Mouse (Mus musculus) G1E (cell line): ENCODE results near the gene Midn.

ENCODE experiments used
- CTCF ChIP-seq: IDR thresholded peaks from 2 replicates; pipeline ENCODE4 v1.5.1; 2012; ENCODE audit warnings: low read depth, low read length, inconsistent platforms, mixed read lengths
- GATA1 ChIP-seq: IDR thresholded peaks from 2 replicates; pipeline ENCODE4 v1.6.1; 2012; ENCODE audit warnings: borderline replicate concordance, low read length, inconsistent platforms, mixed read lengths
- GATA2 ChIP-seq: IDR thresholded peaks from 2 replicates; pipeline ENCODE4 v1.6.1; 2012; ENCODE audit warnings: low read depth, low read length, inconsistent platforms, borderline replicate concordance
- POLR2AphosphoS5 ChIP-seq: IDR thresholded peaks from 2 replicates; pipeline ENCODE4 v1.6.1; 2012; ENCODE audit warnings: low read depth, low read length, inconsistent platforms; ENCODE audit not compliant: insufficient replicate concordance
- TAL1 ChIP-seq: conservative IDR thresholded peaks from 2 replicates; pipeline ENCODE4 v1.6.1; 2012; ENCODE audit warnings: low read depth, low read length, inconsistent platforms, mixed read lengths

DNA sequence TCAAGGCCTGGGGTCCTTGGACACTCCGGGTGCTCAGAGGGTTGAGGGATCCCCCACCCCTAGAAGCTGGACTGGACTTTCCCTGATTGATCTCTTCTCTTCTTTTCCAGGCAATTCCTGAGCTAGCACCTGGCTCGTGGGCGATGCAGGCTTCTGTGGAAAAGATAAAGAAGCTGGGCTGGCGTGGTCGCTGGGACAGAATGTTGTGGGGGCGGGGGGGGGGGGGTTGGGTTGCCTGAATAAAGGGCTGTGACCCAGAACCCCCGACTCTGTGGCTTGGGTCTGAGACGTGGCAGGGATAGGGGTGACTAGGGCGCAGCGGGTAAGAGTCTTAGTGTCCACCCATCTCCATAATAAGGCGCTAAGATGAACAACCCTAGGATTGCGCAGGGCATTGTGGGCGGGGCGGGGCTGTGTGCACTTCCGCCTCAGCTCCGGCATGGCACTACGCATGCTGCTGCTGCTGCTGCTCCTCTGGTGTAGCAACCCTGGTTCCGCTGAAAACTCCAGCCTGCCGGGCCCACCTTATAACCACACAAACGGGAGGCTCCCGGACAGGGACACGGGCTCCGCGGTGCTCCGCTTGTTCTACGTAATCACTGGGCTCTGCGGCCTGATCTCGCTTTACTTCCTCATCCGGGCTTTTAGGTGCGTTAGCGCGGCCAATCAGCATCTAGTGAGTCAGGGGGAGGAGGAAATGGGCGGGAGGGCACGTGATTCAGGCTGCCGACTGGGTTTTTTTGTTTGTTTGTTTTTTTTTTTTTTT lies 24.6 kb downstream of the Midn start, which contains the start of gene 1600002K03Rik:
- no peak for TF ChIP-seq CTCF
- no peak for TF ChIP-seq TAL1
- TF ChIP-seq POLR2AphosphoS5, result no peak
- TF ChIP-seq GATA1, result no peak
- TF ChIP-seq GATA2, result no peak
